ENCODE assay signal across 8 mouse cellular contexts in genomic region chr2:143914760-143915599, GRCm38 (mm10). TPM values are rescaled to one million over a fixed set of nuclear protein-coding genes. Genes with fewer than 3 reads are reported as not detected.
A peak's percentile ranks its signal among the peaks of the same experiment; 100 is the strongest.
DNase-seq lines count a peak whose midpoint lies in the region; ATAC-seq and TF ChIP-seq lines count a peak whose summit lies in the region.

Gene Dstn (plus strand): TSS chr2:143915320.

- TF ChIP-seq EP300 in MEL (IDR thresholded peaks at IDR 0.05; ENCODE audit: low read depth in 1 of 2, low read length in 2 of 2): no peak

- TF ChIP-seq POLR2A in MEL (IDR thresholded peaks at IDR 0.05; ENCODE audit: control insufficient read depth in 1 of 2, insufficient read depth in 1 of 2, low read depth in 1 of 2, low read length in 2 of 2, poor library complexity in 1 of 2): peak in 1 of 2 experiments; percentile 83; a peak in 2 of 4 replicates
- TF ChIP-seq POLR2A in cerebellum, adult 2 months (IDR thresholded peaks at IDR 0.05; ENCODE audit: borderline replicate concordance, insufficient read depth, low read length): peak; percentile 97

- WGBS in cerebellum, adult 2 months: under 1% methylated on average over 71 of the region's 71 CpGs
- under 1% methylated on average over 70 of the region's 71 CpGs for WGBS in lung, embryonic 16.5 days

- peak; percentile 72 to 81 for ATAC-seq in hematopoietic stem cell, adult 5-6 weeks (replicated peaks in 1 of 2; ENCODE audit: insufficient read depth in 1 of 2, low FRiP score in 2 of 2, low TSS enrichment in 1 of 2, low read depth in 1 of 2, poor library complexity in 2 of 2, severe bottlenecking in 2 of 2)
- ATAC-seq in lung, embryonic 16.5 days (ENCODE audit: low read depth): peak; percentile 99

- H3K4me1 ChIP-seq in MEL (ENCODE audit: control insufficient read depth in 1 of 2, insufficient read depth in 2 of 2, low read length in 2 of 2): peaks cover 3 to 19% of the 10 kb centered on the region in 2 experiments
- H3K4me1 ChIP-seq in cerebellum, adult 2 months (ENCODE audit: control insufficient read depth, insufficient read depth, low read length): peaks cover 4% of the 10 kb centered on the region; the same call in 1 of the 2 replicates
- H3K4me1 ChIP-seq in lung, embryonic 16.5 days (replicated peaks; ENCODE audit: control insufficient read depth, insufficient read depth, low read length): peaks cover 17% of the 10 kb centered on the region

- peak within 1 kb of the TSS; percentile 81 for H3K9ac ChIP-seq in MEL (ENCODE audit: control insufficient read depth, low read depth, low read length, poor library complexity, severe bottlenecking)
- H3K9ac ChIP-seq in lung, embryonic 16.5 days (ENCODE audit: low read length): peak within 1 kb of the TSS; percentile 97

- H3K27ac ChIP-seq in MEL (ENCODE audit: control insufficient read depth, low read depth, low read length): peak within 1 kb of the TSS; percentile 70
- peak within 1 kb of the TSS; percentile 74 for H3K27ac ChIP-seq in cerebellum, adult 2 months (ENCODE audit: insufficient read depth, low read length)
- peak within 1 kb of the TSS; percentile 100 for H3K27ac ChIP-seq in lung, embryonic 16.5 days (ENCODE audit: low read length)

- H3K79me2 ChIP-seq in MEL (ENCODE audit: control insufficient read depth, insufficient read depth, low read length, poor library complexity): peaks cover 18% of the 10 kb centered on the region

- no peaks in the 10 kb centered on the region for H3K9me3 ChIP-seq in MEL (replicated peaks; ENCODE audit: insufficient read depth, low read length)
- no peaks in the 10 kb centered on the region for H3K9me3 ChIP-seq in lung, embryonic 16.5 days (ENCODE audit: control insufficient read depth, low read length)

- TF ChIP-seq RAD21 in MEL (IDR thresholded peaks at IDR 0.05; ENCODE audit: low read depth, low read length): no peak

- no peaks in the 10 kb centered on the region for H3K27me3 ChIP-seq in MEL (ENCODE audit: control insufficient read depth in 1 of 2, insufficient read depth in 2 of 2, low read length in 2 of 2)
- H3K27me3 ChIP-seq in cerebellum, adult 2 months (ENCODE audit: control insufficient read depth, insufficient read depth, low read length): no peaks in the 10 kb centered on the region
- no peaks in the 10 kb centered on the region for H3K27me3 ChIP-seq in lung, embryonic 16.5 days (ENCODE audit: control insufficient read depth, insufficient read depth, low read depth, low read length)

- no peak for TF ChIP-seq CTCF in MEL (IDR thresholded peaks at IDR 0.05 in 2 of 3, conservative IDR thresholded peaks at IDR 0.05 in 1 of 3; ENCODE audit: control insufficient read depth in 1 of 3, insufficient read depth in 1 of 3, low read depth in 2 of 3, low read length in 3 of 3, poor library complexity in 1 of 3, severe bottlenecking in 1 of 3)
- no peak for TF ChIP-seq CTCF in cerebellum, adult 2 months (IDR thresholded peaks at IDR 0.05; ENCODE audit: borderline replicate concordance, insufficient read depth, low read depth, low read length)

- peak within 1 kb of the TSS; percentile 83 to 86 for H3K4me3 ChIP-seq in MEL (ENCODE audit: control insufficient read depth in 1 of 2, insufficient read depth in 1 of 2, low read depth in 2 of 2, low read length in 2 of 2)
- peak within 1 kb of the TSS; percentile 63 for H3K4me3 ChIP-seq in cerebellum, adult 2 months (replicated peaks; ENCODE audit: insufficient read depth, low read depth, low read length)
- peak within 1 kb of the TSS; percentile 97 for H3K4me3 ChIP-seq in lung, embryonic 16.5 days (ENCODE audit: low read length)

- H3K36me3 ChIP-seq in MEL (ENCODE audit: control insufficient read depth in 1 of 2, insufficient read depth in 2 of 2, low read length in 2 of 2): peaks cover 0 to 25% of the 10 kb centered on the region in 2 experiments; a peak in 2 of 4 replicates
- no peaks in the 10 kb centered on the region for H3K36me3 ChIP-seq in lung, embryonic 16.5 days (ENCODE audit: control insufficient read depth, insufficient read depth, low read length)

- DNase-seq in MEL (ENCODE audit: low read depth, low spot score): peak; percentile 96
- peak; percentile 94 to 98 for DNase-seq in cerebellum, adult 2 months
- peak; percentile 95 for DNase-seq in forelimb bud, embryonic 11.5 days (ENCODE audit: low read depth, low spot score)
- DNase-seq in layer of hippocampus, adult 9-10 months (ENCODE audit: low spot score): peak; percentile 94
- peak; percentile 98 for DNase-seq in ovary, postnatal 10 days (ENCODE audit: low spot score)
- peak; percentile 90 to 94 for DNase-seq in thymus, postnatal 10 days (ENCODE audit: low spot score in 2 of 2)

- H3K4me2 ChIP-seq in lung, embryonic 16.5 days (ENCODE audit: low read depth, low read length): peak within 1 kb of the TSS; percentile 78

TF ChIP-seq in MEL, 35 proteins besides CTCF, POLR2A, EP300 and RAD21:
- TF ChIP-seq ZKSCAN1 (IDR thresholded peaks at IDR 0.05; ENCODE audit: low read depth, low read length): no peak
- peak; percentile 83 for TF ChIP-seq TBP (IDR thresholded peaks at IDR 0.05; ENCODE audit: low read depth, low read length)
- no peak for TF ChIP-seq MAZ (IDR thresholded peaks at IDR 0.05; ENCODE audit: low read depth, low read length)
- 0 out of 2 replicates have a peak, but pooled peaks have one; percentile 39 for TF ChIP-seq POLR2AphosphoS2 (IDR thresholded peaks at IDR 0.05; ENCODE audit: low read length)
- TF ChIP-seq USF2 (IDR thresholded peaks at IDR 0.05; ENCODE audit: borderline replicate concordance in 1 of 2, insufficient read depth in 1 of 2, low read depth in 1 of 2, low read length in 2 of 2): no peak
- no peak for TF ChIP-seq BHLHE40 (IDR thresholded peaks at IDR 0.05; ENCODE audit: borderline replicate concordance, low read depth, low read length)
- TF ChIP-seq ZMIZ1 (IDR thresholded peaks at IDR 0.05; ENCODE audit: low read depth, low read length): peak; percentile 87; the same call in 1 of the 2 replicates
- no peak for TF ChIP-seq ZC3H11A (IDR thresholded peaks at IDR 0.05; ENCODE audit: low read depth, low read length)
- TF ChIP-seq ZNF384 (IDR thresholded peaks at IDR 0.05; ENCODE audit: low read depth, low read length): 0 out of 2 replicates have a peak, but pooled peaks have one; percentile 30
- no peak for TF ChIP-seq SIN3A (IDR thresholded peaks at IDR 0.05; ENCODE audit: low read length)
- TF ChIP-seq SMC3 (IDR thresholded peaks at IDR 0.05; ENCODE audit: low read depth, low read length): no peak
- no peak for TF ChIP-seq E2F4 (IDR thresholded peaks at IDR 0.05; ENCODE audit: borderline replicate concordance, low read depth, low read length)
- TF ChIP-seq NELFE (IDR thresholded peaks at IDR 0.05; ENCODE audit: low read depth, low read length): peak; percentile 76
- TF ChIP-seq USF1 (IDR thresholded peaks at IDR 0.05; ENCODE audit: low read depth, low read length): 0 out of 2 replicates have a peak, but pooled peaks have one; percentile 11
- no peak for TF ChIP-seq KAT2A (conservative IDR thresholded peaks at IDR 0.05; ENCODE audit: low read depth, low read length)
- 0 out of 2 replicates have a peak, but pooled peaks have one; percentile 30 for TF ChIP-seq MXI1 (IDR thresholded peaks at IDR 0.05; ENCODE audit: low read depth, low read length)
- peak; percentile 84 for TF ChIP-seq NRF1 (IDR thresholded peaks at IDR 0.05; ENCODE audit: insufficient read depth, low read depth, low read length, poor library complexity, severe bottlenecking)
- peak; percentile 4; the same call in 1 of the 2 replicates for TF ChIP-seq TCF12 (IDR thresholded peaks at IDR 0.05; ENCODE audit: low read depth, low read length)
- TF ChIP-seq MAX (IDR thresholded peaks at IDR 0.05; ENCODE audit: low read length): 0 out of 2 replicates have a peak, but pooled peaks have one; percentile 36
- no peak for TF ChIP-seq HCFC1 (IDR thresholded peaks at IDR 0.05; ENCODE audit: low read depth, low read length)
- TF ChIP-seq MYC (IDR thresholded peaks at IDR 0.05; ENCODE audit: low read depth, low read length): no peak
- TF ChIP-seq UBTF (IDR thresholded peaks at IDR 0.05; ENCODE audit: borderline replicate concordance, insufficient read depth, low read depth, low read length): 0 out of 2 replicates have a peak, but pooled peaks have one; percentile 7
- no peak for TF ChIP-seq ETS1 (IDR thresholded peaks at IDR 0.05; ENCODE audit: low read depth, low read length)

RNA-seq across cellular contexts. Expression of gene Dstn, which starts in this region (rescaled TPM):
- 66.5 and 80.0 TPM in 2 replicates for total RNA-seq in MEL (2012; rRNA removed)
- 10 to 100 TPM in 1 of 2 experiments, not detected in 1; 78.1 TPM for polyA plus RNA-seq in MEL (2012; ENCODE audit: insufficient read depth in 1 of 2, insufficient read length in 2 of 2, low read depth in 1 of 2, low replicate concordance in 2 of 2, missing spikeins in 1 of 2)
- polyA plus RNA-seq in cerebellum, adult 2 months (2012; rRNA removed): 126 and 132 TPM in 2 replicates
- 133 and 204 TPM in 2 replicates for total RNA-seq in hematopoietic stem cell, adult 5-6 weeks (2017)
- polyA plus RNA-seq in lung, embryonic 16.5 days (2015; fragmentation: Nextera tagmentation; extraction: Ambion mirVana): 565 and 579 TPM in 2 replicates

Comparison
In these comparisons a context has a peak if more than half of its experiments do, and no peak if none do; other contexts are left out.
1. Peak in every context shown above with its lines: DNase-seq, ATAC-seq, H3K4me3 ChIP-seq and H3K27ac ChIP-seq.